Mouse (Mus musculus): ENCODE measurements around the gene 2610528J11Rik.

- TF ChIP-seq POLR2A (IDR thresholded peaks at IDR 0.05; ENCODE audit: insufficient read length, low read depth) (no peak), POLR2AphosphoS2 (IDR thresholded peaks at IDR 0.05; ENCODE audit: insufficient read length, low read depth) (no peak), MAX (IDR thresholded peaks at IDR 0.05; ENCODE audit: low read depth) (no peak), USF1 (IDR thresholded peaks at IDR 0.05; ENCODE audit: low read depth) (no peak), MYOG (IDR thresholded peaks at IDR 0.05; ENCODE audit: control insufficient read depth in 1 of 3, insufficient read depth in 1 of 3, insufficient read length in 2 of 3, low read depth in 2 of 3) (no peak), REST (IDR thresholded peaks at IDR 0.05; ENCODE audit: insufficient read depth, insufficient read length) (no peak), TCF12 (IDR thresholded peaks at IDR 0.05; ENCODE audit: insufficient read depth, poor library complexity, severe bottlenecking) (no peak), TCF3 (IDR thresholded peaks at IDR 0.05; ENCODE audit: insufficient read length, low read depth) (no peak), CEBPB (IDR thresholded peaks at IDR 0.05; ENCODE audit: insufficient read depth, poor library complexity, severe bottlenecking) (no peak)
Observed at GRCm38 (mm10) chr4:118543158-118543530, 16.3 kb downstream of the 2610528J11Rik start.

All from myocyte (in vitro differentiated cells).